Mouse (Mus musculus): Measurements from ENCODE around the gene 2010111I01Rik.

GRCm38 (mm10) chr13:62980131-62980530, 15.4 kb downstream of the 2010111I01Rik start:
- TF ChIP-seq CTCF (conservative IDR thresholded peaks at IDR 0.05; ENCODE audit: insufficient read depth, insufficient read length, low read depth, low read length) (no peak), POLR2A (IDR thresholded peaks at IDR 0.05; ENCODE audit: low read depth, low read length) (no peak)

Measured in kidney, adult 2 months (tissue).